Mouse (Mus musculus) hindbrain, embryonic 13.5 days (tissue): ENCODE measurements around the gene Ggt7. TPM values are rescaled to one million over a fixed set of nuclear protein-coding genes. Genes with fewer than 3 reads are reported as not detected.

Experiments
- ATAC-seq: fragments of 200-750 bp; cut with Nextera tagmentation; 2 replicates; pipeline ENCODE4 v1.8.0; 2017; ENCODE audit warnings: moderate TSS enrichment; ENCODE audit not compliant: low FRiP score
- H3K27ac ChIP-seq: fragments of 300-500 bp; sonication (generic); 2 replicates; pipeline ENCODE4 v1.5.1; 2015; ENCODE audit warnings: inconsistent platforms, mild to moderate bottlenecking, moderate library complexity
- H3K27me3 ChIP-seq: fragments of 300-500 bp; sonication (generic); 2 replicates; pipeline ENCODE4 v1.6.1; 2015; ENCODE audit warnings: mild to moderate bottlenecking, inconsistent platforms
- H3K36me3 ChIP-seq: fragments of 300-500 bp; sonication (generic); 2 replicates; pipeline ENCODE4 v1.6.1; 2015; ENCODE audit warnings: mild to moderate bottlenecking, inconsistent platforms
- H3K4me1 ChIP-seq: fragments of 300-500 bp; sonication (generic); replicated peaks from 2 replicates; pipeline ENCODE4 v1.6.1; 2015; ENCODE audit warnings: inconsistent platforms
- H3K4me2 ChIP-seq: fragments of 300-500 bp; sonication (generic); 2 replicates; pipeline ENCODE4 v1.6.1; 2015; ENCODE audit warnings: inconsistent platforms, mild to moderate bottlenecking, moderate library complexity
- H3K4me3 ChIP-seq: fragments of 300-500 bp; sonication (generic); 2 replicates; pipeline ENCODE4 v1.5.1; 2015; ENCODE audit warnings: mild to moderate bottlenecking, inconsistent platforms
- H3K9ac ChIP-seq: fragments of 300-500 bp; sonication (generic); 2 replicates; pipeline ENCODE4 v1.6.1; 2015; ENCODE audit warnings: mild to moderate bottlenecking, inconsistent platforms
- H3K9me3 ChIP-seq: fragments of 300-500 bp; sonication (generic); 2 replicates; pipeline ENCODE4 v1.6.1; 2016; ENCODE audit warnings: inconsistent platforms
- WGBS: fragments of 180-500 bp; shearing (Covaris S2); methylation state at CpG from one replicate; pipeline ENCODE4 v1.1.7; 2015; 5-methylcytosine and 5-hydroxymethylcytosine counted together
- polyA plus RNA-seq: library from polyadenylated mRNA; unstranded; fragments of >200 nt; fragmentation: Nextera tagmentation; extraction: Ambion mirVana; gene quantifications from 2 replicates; pipeline ENCODE4 v1.2.1, GENCODE M21; 2015

The Ggt7 gene
- polyA plus RNA-seq, 1 experiment from 2014 or later = 66.3 TPM

DNA sequence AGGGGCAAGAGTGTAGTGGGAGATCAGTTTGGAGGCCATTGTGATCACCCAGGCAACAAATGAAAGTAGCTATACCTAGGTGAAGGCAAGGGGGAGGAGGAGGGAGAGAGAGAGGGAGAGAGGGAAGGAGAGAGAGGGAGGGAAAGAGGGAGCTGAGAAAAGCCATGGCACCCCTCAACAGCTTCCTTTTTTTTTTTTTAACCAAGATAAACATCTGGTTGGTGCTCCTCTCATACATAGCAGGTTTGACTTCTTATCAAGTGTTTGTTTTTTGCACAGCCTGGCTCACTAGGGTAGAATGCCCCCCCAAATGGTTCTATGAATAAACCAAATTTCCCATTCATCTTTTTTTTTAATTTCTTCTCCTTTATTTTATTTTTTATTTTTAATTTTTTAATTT is 18.3 kb upstream of the Ggt7 start:
- H3K36me3 ChIP-seq = no peaks in the 10 kb centered on the region
- no peak overlapping the region for H3K4me3 ChIP-seq
- no peak overlapping the region for H3K27ac ChIP-seq
- no peaks in the 10 kb centered on the region for H3K4me1 ChIP-seq
- H3K9me3 ChIP-seq = no peaks in the 10 kb centered on the region
- no peak overlapping the region for H3K4me2 ChIP-seq
- H3K27me3 ChIP-seq = no peaks in the 10 kb centered on the region
- ATAC-seq = no peak
- no peak overlapping the region for H3K9ac ChIP-seq

DNA sequence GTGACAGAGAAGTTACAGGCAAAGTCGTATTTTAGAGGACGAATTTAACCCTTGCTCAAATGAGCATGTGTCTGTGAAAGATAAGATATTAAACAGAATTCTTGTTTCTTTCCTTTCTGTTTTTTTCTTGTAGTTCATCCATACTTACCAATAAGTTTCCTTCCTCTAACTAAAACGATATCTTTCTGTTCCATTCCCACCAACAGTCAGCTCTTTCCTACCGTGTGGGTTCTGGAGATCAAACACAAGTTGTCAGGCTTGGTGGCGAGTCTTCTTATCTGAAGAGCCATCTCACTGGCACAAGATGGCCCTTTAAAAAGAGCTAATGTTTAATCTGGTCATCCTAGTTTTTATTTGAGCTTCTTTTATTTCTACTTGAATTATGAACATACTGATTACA is 9.3 kb upstream of the Ggt7 start:
- Histone ChIP-seq H3K4me3 (no peak overlapping the region), H3K27me3 (no peaks in the 10 kb centered on the region), H3K9ac (no peak overlapping the region), H3K4me2 (no peak overlapping the region), H3K27ac (no peak overlapping the region), H3K4me1 (no peaks in the 10 kb centered on the region), H3K36me3 (0 out of 2 replicates have a peak, but pooled peaks cover 5% of the 10 kb centered on the region), H3K9me3 (no peaks in the 10 kb centered on the region)
- WGBS = 82% methylated on average over 5 of the region's 5 CpGs
- no peak for ATAC-seq

GRCm38 (mm10) chr2:155524378-155524777 is 6.3 kb upstream of the Ggt7 start:
- no peaks in the 10 kb centered on the region for H3K27me3 ChIP-seq
- 0 out of 2 replicates have a peak, but pooled peaks cover 5% of the 10 kb centered on the region for H3K36me3 ChIP-seq
- H3K27ac ChIP-seq = no peak overlapping the region
- H3K9me3 ChIP-seq = no peaks in the 10 kb centered on the region
- H3K4me3 ChIP-seq = no peak overlapping the region
- no peaks in the 10 kb centered on the region for H3K4me1 ChIP-seq
- no peak overlapping the region for H3K9ac ChIP-seq
- no peak overlapping the region for H3K4me2 ChIP-seq
- no peak for ATAC-seq
- 77% methylated on average over 1 of the region's 1 CpGs for WGBS

- Histone ChIP-seq H3K4me1 (peaks cover 3% of the 10 kb centered on the region; the same call in 1 of the 2 replicates), H3K9me3 (no peaks in the 10 kb centered on the region), H3K27me3 (no peaks in the 10 kb centered on the region), H3K4me2 (no peak overlapping the region), H3K4me3 (no peak overlapping the region), H3K36me3 (0 out of 2 replicates have a peak, but pooled peaks cover 5% of the 10 kb centered on the region), H3K9ac (no peak overlapping the region), H3K27ac (no peak overlapping the region)
- no peak for ATAC-seq
- 68% methylated on average over 5 of the region's 5 CpGs for WGBS
Observed at GRCm38 (mm10) chr2:155523706-155524105, 5.7 kb upstream of the Ggt7 start.

DNA sequence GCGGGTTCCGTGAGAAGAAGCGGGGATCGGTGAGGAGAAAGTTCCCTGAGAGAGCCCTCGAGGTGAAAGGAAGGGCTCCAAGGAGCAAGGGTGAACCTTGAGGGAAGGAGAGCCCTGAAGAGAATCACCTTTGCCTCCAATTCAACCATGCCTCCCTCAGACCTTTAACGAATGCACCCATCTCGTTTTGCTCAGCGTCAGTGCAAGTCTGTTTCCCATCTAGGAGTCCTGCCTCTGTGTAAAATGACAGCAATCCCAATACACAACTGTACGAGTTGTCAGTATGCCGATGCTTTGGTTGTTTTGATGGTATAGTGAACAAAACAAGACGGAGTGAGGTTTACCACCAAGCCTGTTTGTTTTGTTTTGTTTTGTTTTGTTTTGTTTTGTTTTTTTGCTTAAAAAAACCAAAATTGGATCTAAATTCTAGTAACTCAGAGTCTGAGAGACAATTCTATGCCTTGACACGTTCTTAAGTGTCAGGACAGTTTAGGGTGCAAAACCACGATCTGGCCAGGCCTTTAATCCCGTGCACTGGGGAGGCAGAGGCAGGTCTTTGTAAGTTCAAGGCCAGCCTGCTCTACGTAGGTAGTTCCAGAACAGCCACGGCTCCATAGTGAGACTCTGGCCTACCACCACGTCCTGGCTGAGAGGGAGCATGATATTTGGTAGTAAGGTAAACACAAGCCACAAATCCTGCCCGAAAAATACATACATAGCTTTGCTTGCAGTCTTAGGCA is 664 bp upstream of the Ggt7 start:
- H3K4me1 ChIP-seq = peaks cover 20% of the 10 kb centered on the region
- H3K4me3 ChIP-seq = peak overlapping the region; percentile 66
- H3K27me3 ChIP-seq = no peaks in the 10 kb centered on the region
- H3K36me3 ChIP-seq = 0 out of 2 replicates have a peak, but pooled peaks cover 1% of the 10 kb centered on the region
- WGBS = 24% methylated on average over 18 of the region's 18 CpGs
- H3K4me2 ChIP-seq = peak overlapping the region; percentile 76
- peak overlapping the region; percentile 75 for H3K9ac ChIP-seq
- ATAC-seq = no peak
- no peaks in the 10 kb centered on the region for H3K9me3 ChIP-seq
- peak overlapping the region; percentile 85 for H3K27ac ChIP-seq

DNA sequence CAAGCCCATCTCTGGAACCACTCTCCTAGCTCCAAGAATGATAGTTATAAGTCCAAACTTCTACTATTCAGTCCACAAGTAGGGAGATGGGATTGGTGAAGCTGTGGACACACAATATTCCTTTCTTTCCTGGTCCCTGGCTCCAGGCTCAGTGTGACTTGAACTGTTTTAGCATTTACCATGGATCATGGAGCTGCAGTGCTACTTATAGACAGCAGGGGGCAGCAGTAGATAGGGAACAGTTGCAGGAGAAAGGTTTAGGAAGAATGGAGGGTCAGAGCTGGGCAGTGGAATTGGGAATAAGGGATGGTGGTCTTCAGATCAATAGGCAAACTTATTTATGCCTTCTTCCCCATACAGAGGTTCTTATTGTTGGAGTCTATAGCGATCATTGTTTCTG is 2.1 kb downstream of the Ggt7 start:
- peaks cover 5% of the 10 kb centered on the region; the same call in 1 of the 2 replicates for H3K36me3 ChIP-seq
- H3K9me3 ChIP-seq = no peaks in the 10 kb centered on the region
- H3K27ac ChIP-seq = no peak overlapping the region
- no peak overlapping the region for H3K4me3 ChIP-seq
- H3K27me3 ChIP-seq = no peaks in the 10 kb centered on the region
- ATAC-seq = no peak
- H3K9ac ChIP-seq = no peak overlapping the region
- peaks cover 35% of the 10 kb centered on the region for H3K4me1 ChIP-seq
- no peak overlapping the region for H3K4me2 ChIP-seq
- 16% methylated on average over 1 of the region's 1 CpGs for WGBS

DNA sequence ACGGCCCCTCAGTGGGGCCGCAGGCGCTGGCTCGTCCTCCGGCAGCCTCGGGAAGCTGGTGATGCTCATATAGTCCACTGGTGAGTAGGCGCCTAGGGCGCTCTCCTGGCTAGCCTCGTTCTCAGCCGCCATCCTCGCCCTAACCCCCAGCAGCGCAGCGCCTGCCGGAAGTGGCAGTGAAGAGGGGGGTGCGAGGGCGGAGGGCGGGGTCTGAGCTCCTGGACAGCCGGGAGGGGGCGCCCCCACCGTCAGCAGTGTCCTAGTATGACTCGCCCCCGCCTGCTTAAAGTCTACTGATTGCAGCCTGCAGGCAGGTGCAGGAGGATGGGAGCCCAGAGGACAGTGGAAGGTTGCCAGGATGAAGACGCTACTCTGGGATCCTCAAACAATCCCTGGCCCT is 3.4 kb downstream of the Ggt7 start:
- Histone ChIP-seq H3K9me3 (no peaks in the 10 kb centered on the region), H3K27ac (peak overlapping the region; percentile 84), H3K27me3 (no peaks in the 10 kb centered on the region), H3K4me2 (peak overlapping the region; percentile 84), H3K36me3 (peaks cover 9% of the 10 kb centered on the region), H3K9ac (peak overlapping the region; percentile 96), H3K4me3 (peak overlapping the region; percentile 72), H3K4me1 (peaks cover 35% of the 10 kb centered on the region)
- under 1% methylated on average over 22 of the region's 23 CpGs for WGBS
- peak; percentile 26 for ATAC-seq

GRCm38 (mm10) chr2:155513543-155513942 is 4.5 kb downstream of the Ggt7 start:
- 64% methylated on average over 5 of the region's 5 CpGs for WGBS
- ATAC-seq = no peak

GRCm38 (mm10) chr2:155512479-155512878 is 5.6 kb downstream of the Ggt7 start:
- H3K9ac ChIP-seq = no peak overlapping the region
- 58% methylated on average over 4 of the region's 4 CpGs for WGBS

More at GRCm38 (mm10) chr2:155513543-155513942, 4.5 kb downstream of the Ggt7 start:
- Histone ChIP-seq H3K9ac (peak overlapping the region; percentile 96), H3K4me1 (peaks cover 30% of the 10 kb centered on the region), H3K4me3 (peak overlapping the region; percentile 72), H3K4me2 (peak overlapping the region; percentile 84), H3K36me3 (peaks cover 10% of the 10 kb centered on the region), H3K9me3 (no peaks in the 10 kb centered on the region), H3K27ac (peak overlapping the region; percentile 84), H3K27me3 (no peaks in the 10 kb centered on the region)

DNA sequence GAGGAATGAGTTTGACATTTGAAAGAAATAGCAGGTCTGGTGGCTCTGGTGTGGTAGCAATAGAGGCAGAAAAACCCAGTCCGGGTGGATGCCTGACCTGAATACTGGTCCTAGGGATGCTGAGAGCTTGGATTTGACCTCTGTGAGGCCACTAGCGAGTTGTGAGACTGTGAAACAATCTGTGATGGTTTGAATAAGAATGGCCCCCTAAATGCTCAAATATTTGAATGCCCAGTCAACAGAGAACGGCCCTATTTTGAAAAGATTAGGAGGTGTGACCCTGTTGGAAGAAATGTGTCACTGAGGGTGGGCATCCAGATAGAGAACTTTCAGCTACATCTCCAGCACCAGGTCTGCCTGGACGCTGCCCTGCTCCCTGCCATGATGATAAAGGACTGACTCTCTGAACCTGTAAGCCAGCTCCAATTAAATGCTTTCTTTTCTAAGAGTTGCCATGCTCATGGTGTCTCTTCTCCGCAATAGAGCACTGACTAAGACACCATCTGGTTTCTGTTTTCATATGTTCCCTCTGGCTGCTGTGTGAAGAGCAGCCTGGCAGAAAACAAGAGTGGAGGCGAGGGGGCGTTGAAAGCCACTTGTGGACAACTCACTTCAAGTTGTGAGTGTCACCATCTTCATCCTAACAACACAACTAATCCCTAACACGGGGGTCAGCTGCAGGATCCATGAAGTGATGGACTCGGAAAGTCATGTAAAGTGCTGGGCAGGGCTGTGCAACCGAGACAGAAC is 10.1 kb downstream of the Ggt7 start:
- peaks cover 7% of the 10 kb centered on the region for H3K4me1 ChIP-seq
- H3K27ac ChIP-seq = no peak overlapping the region
- no peaks in the 10 kb centered on the region for H3K27me3 ChIP-seq
- H3K9me3 ChIP-seq = no peaks in the 10 kb centered on the region
- no peak overlapping the region for H3K9ac ChIP-seq
- peaks cover 45% of the 10 kb centered on the region for H3K36me3 ChIP-seq
- WGBS = 77% methylated on average over 10 of the region's 10 CpGs
- H3K4me3 ChIP-seq = no peak overlapping the region
- no peak overlapping the region for H3K4me2 ChIP-seq
- ATAC-seq = no peak

More at GRCm38 (mm10) chr2:155512479-155512878, 5.6 kb downstream of the Ggt7 start:
- no peak overlapping the region for H3K4me3 ChIP-seq
- H3K27me3 ChIP-seq = no peaks in the 10 kb centered on the region
- H3K9me3 ChIP-seq = no peaks in the 10 kb centered on the region
- ATAC-seq = no peak
- peak overlapping the region; percentile 84 for H3K4me2 ChIP-seq
- no peak overlapping the region for H3K27ac ChIP-seq
- peaks cover 27% of the 10 kb centered on the region for H3K4me1 ChIP-seq
- H3K36me3 ChIP-seq = peaks cover 12% of the 10 kb centered on the region

GRCm38 (mm10) chr2:155505811-155506210 is 12.2 kb downstream of the Ggt7 start:
- WGBS = 91% methylated on average over 9 of the region's 9 CpGs

More at GRCm38 (mm10) chr2:155505811-155506210, 12.2 kb downstream of the Ggt7 start:
- no peak overlapping the region for H3K27ac ChIP-seq
- H3K4me2 ChIP-seq = no peak overlapping the region
- ATAC-seq = no peak
- peaks cover 54% of the 10 kb centered on the region for H3K36me3 ChIP-seq
- no peaks in the 10 kb centered on the region for H3K27me3 ChIP-seq
- H3K4me1 ChIP-seq = no peaks in the 10 kb centered on the region
- H3K9ac ChIP-seq = 0 out of 2 replicates have a peak overlapping the region, but pooled peaks have one; percentile 13
- H3K4me3 ChIP-seq = no peak overlapping the region
- no peaks in the 10 kb centered on the region for H3K9me3 ChIP-seq
